Comparison of ENCODE assay signal across 9 mouse cellular contexts in the genomic region with DNA sequence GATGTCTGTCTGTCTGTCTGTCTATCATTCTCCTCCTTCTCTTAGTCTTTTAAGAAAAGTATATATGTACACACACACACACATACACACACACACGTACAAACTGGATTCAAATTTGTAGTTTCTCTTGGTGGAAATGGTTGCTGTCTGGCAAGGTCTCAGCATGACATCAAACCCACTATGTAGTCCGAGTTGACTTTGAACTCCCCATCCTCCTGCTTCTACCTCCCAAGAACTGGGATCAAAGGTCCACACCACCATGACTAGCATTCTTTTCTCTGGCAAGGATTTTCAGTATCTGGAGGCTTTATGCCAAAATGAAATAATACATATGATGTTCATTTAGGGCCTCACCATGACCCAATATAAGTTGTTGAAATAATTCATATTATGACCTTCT. TPM values are rescaled to one million over a fixed set of nuclear protein-coding genes. Genes with fewer than 3 reads are reported as not detected.
DNase-seq lines count a peak whose midpoint lies in the region; ATAC-seq and TF ChIP-seq lines count a peak whose summit lies in the region.
"Had no signal": no experiment of that assay in that cellular context is flagged by ENCODE, and none has a peak within 500 bp of the region (broad histone marks: within the 10 kb centered on the region; RNA-seq: fewer than 3 reads in every experiment).

No protein-coding gene starts in this region.

- WGBS in heart, embryonic 15.5 days: 72% methylated on average over 2 of the region's 2 CpGs
- 72% methylated on average over 2 of the region's 2 CpGs for WGBS in heart, embryonic 10.5 days
- 71% methylated on average over 2 of the region's 2 CpGs for WGBS in limb, embryonic 12.5 days
- WGBS in limb, embryonic 10.5 days: 79% methylated on average over 2 of the region's 2 CpGs
- WGBS in stomach, embryonic 15.5 days: 80% methylated on average over 2 of the region's 2 CpGs
- 79% methylated on average over 2 of the region's 2 CpGs for WGBS in midbrain, postnatal 0 days

- no peak for DNase-seq in heart, embryonic 10.5 days (ENCODE audit: low spot score)
- no peak for DNase-seq in limb, embryonic 10.5 days (ENCODE audit: low spot score)
- no peak for DNase-seq in midbrain, postnatal 0 days (ENCODE audit: low spot score)

- no peaks in the 10 kb centered on the region for H3K27me3 ChIP-seq in heart, embryonic 15.5 days
- H3K27me3 ChIP-seq in heart, embryonic 10.5 days (ENCODE audit: insufficient read depth, poor library complexity, severe bottlenecking): no peaks in the 10 kb centered on the region
- H3K27me3 ChIP-seq in limb, embryonic 12.5 days: no peaks in the 10 kb centered on the region
- no peaks in the 10 kb centered on the region for H3K27me3 ChIP-seq in limb, embryonic 10.5 days (ENCODE audit: low read depth, poor library complexity, severe bottlenecking)
- no peaks in the 10 kb centered on the region for H3K27me3 ChIP-seq in stomach, embryonic 15.5 days (replicated peaks)
- H3K27me3 ChIP-seq in midbrain, postnatal 0 days (ENCODE audit: insufficient read depth, low read length): no peaks in the 10 kb centered on the region

- no peak for TF ChIP-seq CTCF in embryonic fibroblast, embryonic 13.5 days (IDR thresholded peaks at IDR 0.05; ENCODE audit: borderline replicate concordance, insufficient read depth, low read length)
- no peak for TF ChIP-seq CTCF in midbrain, postnatal 0 days (IDR thresholded peaks at IDR 0.05)

- H3K27ac ChIP-seq in heart, embryonic 15.5 days: peak overlapping the region; percentile 68
- H3K27ac ChIP-seq in heart, embryonic 10.5 days: no peak overlapping the region; the same call in 1 of the 2 replicates
- H3K27ac ChIP-seq in limb, embryonic 12.5 days: 0 out of 2 replicates have a peak overlapping the region, but pooled peaks have one; percentile 42
- no peak overlapping the region for H3K27ac ChIP-seq in limb, embryonic 10.5 days
- peak overlapping the region; percentile 69 for H3K27ac ChIP-seq in embryonic fibroblast, embryonic 13.5 days (ENCODE audit: insufficient read depth, low read length)
- H3K27ac ChIP-seq in stomach, embryonic 15.5 days: peak overlapping the region; percentile 51; the same call in 1 of the 2 replicates
- H3K27ac ChIP-seq in midbrain, postnatal 0 days (ENCODE audit: low read depth, low read length): no peak overlapping the region
- H3K27ac ChIP-seq: layer of hippocampus, adult 2 months; liver, embryonic 14.5 days had no signal

- no peak for TF ChIP-seq POLR2A in embryonic fibroblast, embryonic 13.5 days (IDR thresholded peaks at IDR 0.05; ENCODE audit: low read depth, low read length)

- peaks cover 5% of the 10 kb centered on the region for H3K4me1 ChIP-seq in heart, embryonic 15.5 days (replicated peaks)
- H3K4me1 ChIP-seq in heart, embryonic 10.5 days: peaks cover 5% of the 10 kb centered on the region; the same call in 1 of the 2 replicates
- no peaks in the 10 kb centered on the region for H3K4me1 ChIP-seq in limb, embryonic 12.5 days (replicated peaks)
- H3K4me1 ChIP-seq in limb, embryonic 10.5 days: peaks cover 4% of the 10 kb centered on the region
- H3K4me1 ChIP-seq in embryonic fibroblast, embryonic 13.5 days (ENCODE audit: control insufficient read depth, insufficient read depth, low read length): no peaks in the 10 kb centered on the region
- peaks cover 4% of the 10 kb centered on the region; the same call in 1 of the 2 replicates for H3K4me1 ChIP-seq in stomach, embryonic 15.5 days
- no peaks in the 10 kb centered on the region for H3K4me1 ChIP-seq in midbrain, postnatal 0 days (ENCODE audit: insufficient read depth, low read length)

- H3K36me3 ChIP-seq in heart, embryonic 15.5 days: no peaks in the 10 kb centered on the region
- H3K36me3 ChIP-seq in heart, embryonic 10.5 days: no peaks in the 10 kb centered on the region
- no peaks in the 10 kb centered on the region for H3K36me3 ChIP-seq in limb, embryonic 12.5 days
- no peaks in the 10 kb centered on the region for H3K36me3 ChIP-seq in limb, embryonic 10.5 days
- H3K36me3 ChIP-seq in stomach, embryonic 15.5 days: no peaks in the 10 kb centered on the region
- H3K36me3 ChIP-seq in midbrain, postnatal 0 days (ENCODE audit: insufficient read depth, low read length): no peaks in the 10 kb centered on the region

- H3K4me2 ChIP-seq in heart, embryonic 15.5 days: peak overlapping the region; percentile 57; the same call in 1 of the 2 replicates
- no peak overlapping the region for H3K4me2 ChIP-seq in limb, embryonic 12.5 days
- H3K4me2 ChIP-seq in stomach, embryonic 15.5 days: no peak overlapping the region
- H3K4me2 ChIP-seq in midbrain, postnatal 0 days (ENCODE audit: low read depth, low read length, poor library complexity, severe bottlenecking): no peak overlapping the region

- no peak for ATAC-seq in heart, embryonic 15.5 days (replicated peaks; ENCODE audit: insufficient number of reproducible peaks, insufficient read depth, low FRiP score, low read depth)
- no peak for ATAC-seq in limb, embryonic 12.5 days (ENCODE audit: insufficient number of reproducible peaks, insufficient read depth, low FRiP score, low TSS enrichment, low read depth)
- no peak for ATAC-seq in stomach, embryonic 15.5 days (ENCODE audit: insufficient read depth, low FRiP score, low read depth)
- no peak for ATAC-seq in midbrain, postnatal 0 days (ENCODE audit: low FRiP score)

- H3K9me3 ChIP-seq in heart, embryonic 15.5 days (replicated peaks): no peaks in the 10 kb centered on the region
- no peaks in the 10 kb centered on the region for H3K9me3 ChIP-seq in heart, embryonic 10.5 days
- H3K9me3 ChIP-seq in limb, embryonic 12.5 days: no peaks in the 10 kb centered on the region
- no peaks in the 10 kb centered on the region for H3K9me3 ChIP-seq in limb, embryonic 10.5 days (replicated peaks)
- H3K9me3 ChIP-seq in stomach, embryonic 15.5 days: no peaks in the 10 kb centered on the region
- no peaks in the 10 kb centered on the region for H3K9me3 ChIP-seq in midbrain, postnatal 0 days (ENCODE audit: low read length)

- H3K9ac ChIP-seq in heart, embryonic 15.5 days: no peak overlapping the region
- H3K9ac ChIP-seq in limb, embryonic 12.5 days (replicated peaks): no peak overlapping the region
- no peak overlapping the region for H3K9ac ChIP-seq in stomach, embryonic 15.5 days
- no peak overlapping the region for H3K9ac ChIP-seq in midbrain, postnatal 0 days (replicated peaks; ENCODE audit: low read length, poor library complexity, severe bottlenecking)
- H3K9ac ChIP-seq: liver, embryonic 14.5 days had no signal

- H3K4me3 ChIP-seq in heart, embryonic 15.5 days: no peak overlapping the region
- H3K4me3 ChIP-seq in heart, embryonic 10.5 days: no peak overlapping the region
- H3K4me3 ChIP-seq in limb, embryonic 12.5 days (replicated peaks): no peak overlapping the region
- no peak overlapping the region for H3K4me3 ChIP-seq in limb, embryonic 10.5 days
- no peak overlapping the region for H3K4me3 ChIP-seq in embryonic fibroblast, embryonic 13.5 days (ENCODE audit: insufficient read depth, low read length)
- H3K4me3 ChIP-seq in stomach, embryonic 15.5 days (replicated peaks): no peak overlapping the region
- no peak overlapping the region for H3K4me3 ChIP-seq in midbrain, postnatal 0 days (ENCODE audit: low read depth, low read length)
- H3K4me3 ChIP-seq: layer of hippocampus, adult 2 months had no signal

RNA-seq across cellular contexts. Expression of a gene that starts 14.8 kb away (rescaled TPM):
- polyA plus RNA-seq in heart, embryonic 15.5 days (2015; fragmentation: Nextera tagmentation; extraction: Ambion mirVana): 103 and 104 TPM in 2 replicates
- 78.4 and 107 TPM in 2 replicates for polyA plus RNA-seq in heart, embryonic 10.5 days (2016; fragmentation: Nextera tagmentation; extraction: Ambion mirVana)
- 109 and 114 TPM in 2 replicates for polyA plus RNA-seq in limb, embryonic 12.5 days (2016; fragmentation: Nextera tagmentation; extraction: Ambion mirVana)
- 77.2 and 87.8 TPM in 2 replicates for polyA plus RNA-seq in limb, embryonic 10.5 days (2016; fragmentation: Nextera tagmentation; extraction: Ambion mirVana)
- polyA plus RNA-seq in embryonic fibroblast, embryonic 13.5 days (2011; ENCODE audit: insufficient read length, low read depth, missing spikeins): 61.1 and 69.3 TPM in 2 replicates
- polyA plus RNA-seq in stomach, embryonic 15.5 days (2015; fragmentation: Nextera tagmentation; extraction: Ambion mirVana): 83.5 and 85.7 TPM in 2 replicates
- 85.8 and 87.0 TPM in 2 replicates for total RNA-seq in midbrain, postnatal 0 days (2014; rRNA removed)
- 153 and 158 TPM in 2 replicates for polyA plus RNA-seq in midbrain, postnatal 0 days (2015; fragmentation: Nextera tagmentation; extraction: Ambion mirVana)

RNA-seq across cellular contexts. Expression of a gene that starts 42.0 kb away (rescaled TPM):
- polyA plus RNA-seq in heart, embryonic 15.5 days (2015; fragmentation: Nextera tagmentation; extraction: Ambion mirVana): 36.7 and 38.8 TPM in 2 replicates
- polyA plus RNA-seq in heart, embryonic 10.5 days (2016; fragmentation: Nextera tagmentation; extraction: Ambion mirVana): 35.0 and 56.8 TPM in 2 replicates
- 26.5 and 31.9 TPM in 2 replicates for polyA plus RNA-seq in limb, embryonic 12.5 days (2016; fragmentation: Nextera tagmentation; extraction: Ambion mirVana)
- 30.6 and 37.7 TPM in 2 replicates for polyA plus RNA-seq in limb, embryonic 10.5 days (2016; fragmentation: Nextera tagmentation; extraction: Ambion mirVana)
- 15.1 and 17.4 TPM in 2 replicates for polyA plus RNA-seq in embryonic fibroblast, embryonic 13.5 days (2011; ENCODE audit: insufficient read length, low read depth, missing spikeins)
- polyA plus RNA-seq in stomach, embryonic 15.5 days (2015; fragmentation: Nextera tagmentation; extraction: Ambion mirVana): 19.9 and 20.7 TPM in 2 replicates
- 26.5 and 32.7 TPM in 2 replicates for total RNA-seq in midbrain, postnatal 0 days (2014; rRNA removed)
- polyA plus RNA-seq in midbrain, postnatal 0 days (2015; fragmentation: Nextera tagmentation; extraction: Ambion mirVana): 14.6 and 15.9 TPM in 2 replicates

Comparison
In these comparisons a context has a peak if more than half of its experiments do, and no peak if none do; other contexts are left out.
1. H3K27ac ChIP-seq: peak in heart, embryonic 15.5 days (single experiment), limb, embryonic 12.5 days (single experiment), embryonic fibroblast, embryonic 13.5 days (single experiment) and stomach, embryonic 15.5 days (single experiment); none in heart, embryonic 10.5 days (single experiment), limb, embryonic 10.5 days (single experiment) and midbrain, postnatal 0 days (single experiment).